ENCODE assay signal across 8 mouse cellular contexts in the genomic region with DNA sequence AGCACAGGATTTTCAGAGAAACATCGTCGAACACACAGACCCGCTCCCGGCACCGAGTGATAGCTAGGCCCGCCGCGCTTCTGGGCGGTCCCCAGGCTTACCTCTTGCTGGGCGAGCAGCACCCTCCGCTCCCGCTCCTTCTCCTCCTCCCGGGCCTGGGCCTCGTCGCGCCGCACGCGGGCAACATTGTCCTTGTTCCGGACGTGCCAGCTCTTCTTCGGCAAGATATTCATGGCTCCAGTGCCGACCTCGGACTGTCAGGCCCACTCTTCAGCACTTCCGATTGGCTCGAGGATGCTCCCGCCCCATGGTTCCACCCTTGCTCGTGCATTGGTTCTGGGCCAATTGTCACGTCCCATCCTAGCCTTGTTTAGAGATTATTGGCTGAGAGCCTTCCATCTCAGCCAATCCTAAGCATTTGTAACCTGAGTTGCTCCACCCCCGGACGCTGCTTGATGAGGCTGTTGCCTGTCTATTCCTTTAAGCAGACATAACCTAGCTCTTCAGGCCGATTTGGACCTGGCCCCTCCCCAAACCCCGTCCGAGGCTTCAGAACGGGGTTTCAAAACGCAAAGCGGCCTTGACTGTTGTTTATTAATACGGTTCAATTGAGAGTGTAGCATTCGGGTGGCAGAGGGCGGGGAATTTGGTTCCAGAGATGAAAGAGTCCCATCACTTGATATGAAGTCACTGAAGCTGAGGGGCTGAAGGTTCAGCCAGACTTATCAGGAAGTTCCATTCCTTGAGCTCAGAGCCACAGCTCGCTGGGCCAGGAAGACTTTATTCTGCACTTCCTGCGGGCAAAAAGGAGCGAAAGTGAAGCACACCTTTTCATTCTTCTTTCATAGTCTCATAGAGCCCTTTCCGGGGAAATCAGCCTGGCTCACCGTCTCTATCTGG. TPM values are rescaled to one million over a fixed set of nuclear protein-coding genes. Genes with fewer than 3 reads are reported as not detected.
DNase-seq lines count a peak whose midpoint lies in the region; ATAC-seq and TF ChIP-seq lines count a peak whose summit lies in the region.

A gene (minus strand): TSS at position 626 of the 900 bp plus-strand sequence.

- peak within 1 kb of the TSS; percentile 73 for H3K4me3 ChIP-seq in hindbrain, embryonic 13.5 days

- peaks cover 28% of the 10 kb centered on the region for H3K4me1 ChIP-seq in hindbrain, embryonic 13.5 days (replicated peaks)

- POLR2A ChIA-PET in Patski (lab: Charles Lee), result interaction anchor here (0.7 kb wide), 2 partner anchors 26 to 47 kb away, joined by 3 read pairs; no protein-coding TSS in a partner anchor

- peaks cover 24% of the 10 kb centered on the region for H3K36me3 ChIP-seq in hindbrain, embryonic 13.5 days

- in situ Hi-C loops in Patski (cut with MboI; ENCODE audit: low pct_unique_long_range_greater_than_20kb), result no loop called here

- H3K9ac ChIP-seq in hindbrain, embryonic 13.5 days, result peak within 1 kb of the TSS; percentile 75

- peak; percentile 99 for ATAC-seq in Patski
- ATAC-seq in hindbrain, embryonic 13.5 days (ENCODE audit: low FRiP score), result peak; percentile 99

- H3K27ac ChIP-seq in hindbrain, embryonic 13.5 days, result peak within 1 kb of the TSS; percentile 83

- no peak for TF ChIP-seq CTCF in Patski (IDR thresholded peaks at IDR 0.05)

- peak within 1 kb of the TSS; percentile 82 for H3K4me2 ChIP-seq in hindbrain, embryonic 13.5 days

- CTCF ChIA-PET in Patski (lab: Charles Lee), result interaction anchor here (1.0 to 1.1 kb wide), 2 partner anchors 10 to 22 kb away, joined by 3 read pairs; no protein-coding TSS in a partner anchor

- WGBS in hindbrain, embryonic 13.5 days, result 4% methylated on average over 45 of the region's 45 CpGs

- H3K9me3 ChIP-seq in hindbrain, embryonic 13.5 days, result no peaks in the 10 kb centered on the region

- no peaks in the 10 kb centered on the region for H3K27me3 ChIP-seq in Patski
- no peaks in the 10 kb centered on the region for H3K27me3 ChIP-seq in hindbrain, embryonic 13.5 days

- peak; percentile 97 for DNase-seq in Patski (ENCODE audit: low read depth, low spot score)
- DNase-seq in cerebellum, postnatal 14 days, result peak; percentile 97 to 98
- DNase-seq in frontal cortex, postnatal 14 days (ENCODE audit: low spot score in 2 of 2), result peak; percentile 95 to 96
- peak; percentile 84 to 86 for DNase-seq in layer of hippocampus, postnatal 25 days (ENCODE audit: extremely low spot score in 1 of 2, low spot score in 1 of 2)
- peak; percentile 99 for DNase-seq in lung, postnatal 25 days (ENCODE audit: low spot score)
- DNase-seq in retina, embryonic 14.5 days (ENCODE audit: low spot score), result peak; percentile 97
- DNase-seq in thymus, postnatal 4 days, result peak; percentile 88

RNA-seq across cellular contexts. Expression of the gene that starts here (rescaled TPM):
- polyA plus RNA-seq in Patski (2021), result 18.5 TPM
- 15.8 and 16.3 TPM in 2 replicates for polyA plus RNA-seq in hindbrain, embryonic 13.5 days (2015; fragmentation: Nextera tagmentation; extraction: Ambion mirVana)
- total RNA-seq in layer of hippocampus, postnatal 25 days (2021), result 1 to 10 TPM; 5.3 to 5.5 TPM

Comparison
In these comparisons a context has a peak if more than half of its experiments do, and no peak if none do; other contexts are left out.
1. Peak in every context shown above with its lines: DNase-seq, ATAC-seq, H3K4me3 ChIP-seq and H3K27ac ChIP-seq.